Mouse (Mus musculus) limb, embryonic 13.5 days (tissue): Measurements from ENCODE around the gene B230118H07Rik. TPM values are rescaled to one million over a fixed set of nuclear protein-coding genes. Genes with fewer than 3 reads are reported as not detected.
A peak's percentile ranks its signal among the peaks of the same experiment; 100 is the strongest.

Experiments
- ATAC-seq: fragments of 200-750 bp; cut with Nextera tagmentation; 2 replicates; pipeline ENCODE4 v1.8.0; 2017; ENCODE audit warnings: low read depth, moderate number of reproducible peaks, moderate TSS enrichment; ENCODE audit not compliant: low FRiP score
- H3K27ac ChIP-seq: fragments of 300-500 bp; sonication (generic); 2 replicates; pipeline ENCODE4 v1.5.1; 2015; ENCODE audit warnings: inconsistent platforms, mild to moderate bottlenecking, moderate library complexity
- H3K27me3 ChIP-seq: fragments of 300-500 bp; sonication (generic); 2 replicates; pipeline ENCODE4 v1.6.1; 2015; ENCODE audit warnings: mild to moderate bottlenecking, inconsistent platforms
- H3K36me3 ChIP-seq: fragments of 300-500 bp; sonication (generic); 2 replicates; pipeline ENCODE4 v1.6.1; 2015; ENCODE audit warnings: inconsistent platforms, mild to moderate bottlenecking, moderate library complexity
- H3K4me1 ChIP-seq: fragments of 300-500 bp; sonication (generic); 2 replicates; pipeline ENCODE4 v1.6.1; 2015; ENCODE audit warnings: inconsistent platforms
- H3K4me2 ChIP-seq: fragments of 300-500 bp; sonication (generic); replicated peaks from 2 replicates; pipeline ENCODE4 v1.6.1; 2015; ENCODE audit warnings: inconsistent platforms, mild to moderate bottlenecking, moderate library complexity
- H3K4me3 ChIP-seq: fragments of 300-500 bp; sonication (generic); 2 replicates; pipeline ENCODE4 v1.5.1; 2015; ENCODE audit warnings: moderate library complexity, mild to moderate bottlenecking, inconsistent platforms
- H3K9ac ChIP-seq: fragments of 300-500 bp; sonication (generic); 2 replicates; pipeline ENCODE4 v1.6.1; 2015; ENCODE audit warnings: mild to moderate bottlenecking, inconsistent platforms
- H3K9me3 ChIP-seq: fragments of 300-500 bp; sonication (generic); 2 replicates; pipeline ENCODE4 v1.6.1; 2016; ENCODE audit warnings: inconsistent platforms
- WGBS: fragments of 180-500 bp; shearing (Covaris S2); methylation state at CpG from one replicate; pipeline ENCODE4 v1.1.7; 2015; 5-methylcytosine and 5-hydroxymethylcytosine counted together
- polyA plus RNA-seq: library from polyadenylated mRNA; unstranded; fragments of >200 nt; fragmentation: Nextera tagmentation; extraction: Ambion mirVana; gene quantifications from 2 replicates; pipeline ENCODE4 v1.2.1, GENCODE M21; 2015

Gene B230118H07Rik
- polyA plus RNA-seq, 1 experiment from 2014 or later: 63.0 TPM

DNA sequence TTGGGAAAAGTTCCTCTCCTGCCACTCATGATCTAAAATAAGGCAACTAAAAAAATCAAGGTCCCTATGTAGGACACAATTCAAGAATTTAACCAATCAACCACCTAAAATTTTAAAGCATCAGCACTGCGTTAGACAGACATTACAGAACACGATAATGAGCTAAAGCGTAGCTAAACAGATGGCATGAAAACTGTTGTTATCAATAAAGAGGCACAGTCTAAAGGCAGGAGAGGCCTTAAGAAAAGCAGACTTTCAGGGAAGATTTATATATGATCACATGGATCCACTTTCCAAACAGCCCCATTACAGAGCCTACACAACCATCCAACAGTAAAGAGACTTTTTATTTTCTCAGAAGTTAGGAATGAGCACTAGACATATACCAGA, 16.4 kb upstream of the B230118H07Rik start:
- Histone ChIP-seq H3K36me3 (no peaks in the 10 kb centered on the region), H3K4me3 (no peak overlapping the region), H3K4me2 (no peak overlapping the region), H3K4me1 (no peaks in the 10 kb centered on the region), H3K9ac (no peak overlapping the region), H3K27me3 (no peaks in the 10 kb centered on the region), H3K27ac (no peak overlapping the region), H3K9me3 (no peaks in the 10 kb centered on the region)
- 0 out of 2 replicates have a peak, but pooled peaks have one; percentile 15 for ATAC-seq
- WGBS: 79% methylated on average over 3 of the region's 3 CpGs

DNA sequence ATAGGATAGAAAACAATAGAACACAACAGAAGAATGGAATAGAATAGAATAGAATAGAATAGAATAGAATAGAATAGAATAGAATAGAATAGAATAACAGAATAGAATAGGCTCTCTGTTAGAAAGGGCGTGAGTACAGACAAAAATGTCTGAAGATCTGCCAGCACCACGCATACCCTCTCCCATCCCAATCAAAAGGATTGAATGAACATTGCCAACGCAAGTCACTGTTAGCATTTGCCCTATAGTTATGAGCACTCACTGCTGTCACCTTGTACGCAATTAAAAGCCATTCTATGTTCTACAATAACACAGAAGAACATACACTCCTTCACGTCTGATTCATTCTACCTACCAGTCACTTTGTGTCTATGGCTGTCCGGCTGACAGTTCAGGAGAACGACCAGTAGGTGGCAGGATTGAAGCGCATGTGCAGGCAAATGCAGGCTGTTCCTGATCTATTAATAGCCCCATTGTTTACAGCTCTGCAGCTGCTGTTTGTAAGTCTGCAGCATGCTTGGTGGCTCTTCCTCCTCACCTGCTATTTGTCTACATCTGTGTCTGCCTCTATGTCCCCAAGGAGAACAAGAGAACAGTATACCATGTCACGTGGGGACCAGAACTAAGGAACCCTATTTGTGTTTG, 15.8 kb upstream of the B230118H07Rik start:
- ATAC-seq: peak; percentile 75

DNA sequence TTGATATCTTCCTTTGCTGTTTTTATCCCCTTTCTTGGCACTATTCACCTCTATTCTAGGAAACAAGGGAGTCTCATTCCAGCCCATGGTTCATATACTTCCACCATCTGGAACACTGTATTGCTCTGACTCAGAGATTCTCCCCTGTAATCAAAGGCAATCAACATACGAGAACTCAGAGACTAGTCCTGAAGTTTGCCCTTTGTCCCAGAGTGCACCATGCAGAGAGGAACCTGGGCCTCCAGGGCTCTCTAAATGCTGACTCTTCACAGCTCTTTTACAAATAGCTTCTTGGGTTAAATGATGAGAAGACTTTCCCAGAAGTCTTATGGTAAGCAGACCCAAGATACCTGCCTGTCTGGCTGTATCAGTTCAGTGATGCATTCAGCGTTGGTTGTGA, 11.2 kb upstream of the B230118H07Rik start:
- Histone ChIP-seq H3K4me3 (no peak overlapping the region), H3K4me1 (no peaks in the 10 kb centered on the region), H3K9ac (no peak overlapping the region), H3K27ac (no peak overlapping the region), H3K9me3 (no peaks in the 10 kb centered on the region), H3K27me3 (no peaks in the 10 kb centered on the region), H3K36me3 (no peaks in the 10 kb centered on the region), H3K4me2 (no peak overlapping the region)
- WGBS: 76% methylated on average over 2 of the region's 2 CpGs
- ATAC-seq: no peak

More for the DNA sequence above, 15.8 kb upstream of the B230118H07Rik start:
- Histone ChIP-seq H3K27me3 (no peaks in the 10 kb centered on the region), H3K9me3 (no peaks in the 10 kb centered on the region), H3K4me1 (no peaks in the 10 kb centered on the region), H3K4me2 (no peak overlapping the region), H3K36me3 (no peaks in the 10 kb centered on the region), H3K4me3 (no peak overlapping the region), H3K9ac (no peak overlapping the region), H3K27ac (no peak overlapping the region)
- WGBS: 21% methylated on average over 9 of the region's 9 CpGs

DNA sequence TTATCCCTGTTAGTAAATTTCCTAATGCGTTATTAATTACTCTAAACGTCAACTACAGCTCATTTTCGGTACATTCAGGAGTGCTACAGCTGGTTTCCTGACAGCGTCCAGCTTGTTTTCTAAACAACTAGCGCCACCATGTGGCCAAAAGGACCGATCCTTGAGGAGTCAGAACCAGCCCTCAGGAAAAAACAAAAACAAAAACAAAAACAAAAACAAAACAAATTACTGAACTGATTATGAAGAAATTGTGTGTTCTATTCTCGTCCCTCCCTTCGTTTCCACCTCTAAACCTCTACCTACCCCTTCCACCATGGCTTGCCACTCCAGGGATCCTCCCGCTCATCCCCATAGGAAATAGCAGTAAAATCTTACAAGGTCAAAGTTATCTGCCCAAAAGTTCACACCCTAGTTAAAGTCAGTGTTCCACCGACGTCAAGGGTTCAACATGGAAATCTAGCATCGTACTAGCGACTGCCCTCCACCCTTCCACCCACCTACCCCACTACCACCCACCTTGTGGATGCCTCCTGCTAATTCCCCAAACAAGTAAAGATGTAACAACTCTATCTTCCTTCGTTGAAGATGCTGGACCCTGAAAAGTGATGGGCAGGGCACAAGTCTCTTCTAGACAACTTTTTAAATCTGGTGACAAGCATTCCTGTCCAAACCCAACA, 3.7 kb upstream of the B230118H07Rik start:
- ATAC-seq: peak; percentile 66
- 0 out of 2 replicates have a peak, but pooled peaks cover 3% of the 10 kb centered on the region for H3K27me3 ChIP-seq
- H3K4me3 ChIP-seq: peak overlapping the region; percentile 30
- H3K9ac ChIP-seq: no peak overlapping the region; the same call in 1 of the 2 replicates
- WGBS: 15% methylated on average over 14 of the region's 14 CpGs
- H3K36me3 ChIP-seq: no peaks in the 10 kb centered on the region
- no peaks in the 10 kb centered on the region for H3K9me3 ChIP-seq
- H3K4me1 ChIP-seq: peaks cover 25% of the 10 kb centered on the region
- peak overlapping the region; percentile 63 for H3K4me2 ChIP-seq
- H3K27ac ChIP-seq: no peak overlapping the region

DNA sequence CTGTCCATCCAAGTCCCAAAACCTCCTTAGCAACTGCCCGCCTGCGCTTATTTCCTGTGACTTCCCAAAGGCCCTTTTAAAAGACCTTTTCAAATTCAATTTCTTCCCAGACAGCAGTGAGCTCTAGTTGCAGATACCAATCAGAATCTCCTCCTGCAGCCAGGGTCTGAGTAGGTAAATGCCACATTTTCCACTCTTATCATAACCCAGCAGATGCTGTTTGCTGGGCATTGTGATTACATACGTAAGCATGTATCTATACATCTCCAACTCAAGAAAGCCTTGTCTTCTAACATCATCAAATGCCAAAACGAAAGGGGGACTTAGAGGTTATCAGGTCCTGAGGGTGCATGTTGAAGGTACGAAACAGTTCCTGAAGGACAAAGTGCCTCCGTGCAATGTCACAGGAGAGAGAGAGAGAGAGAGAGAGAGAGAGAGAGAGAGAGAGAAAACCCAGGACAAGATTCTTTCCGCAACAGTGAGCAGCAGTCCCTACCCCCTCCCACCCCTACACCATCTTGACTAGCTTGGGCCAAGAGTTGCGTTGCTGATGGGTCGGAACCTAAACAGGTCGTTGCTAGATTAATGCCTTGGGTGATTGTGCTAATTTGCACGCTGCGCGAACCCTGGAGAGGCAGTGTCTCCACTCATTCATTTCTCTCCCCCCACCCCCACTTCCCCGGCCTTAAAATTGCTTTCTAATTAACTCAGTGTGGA, 3.0 kb upstream of the B230118H07Rik start:
- H3K9me3 ChIP-seq: no peaks in the 10 kb centered on the region
- no peaks in the 10 kb centered on the region for H3K36me3 ChIP-seq
- ATAC-seq: peak; percentile 57; the same call in 1 of the 2 replicates
- H3K4me1 ChIP-seq: peaks cover 25% of the 10 kb centered on the region
- WGBS: 38% methylated on average over 14 of the region's 14 CpGs
- no peak overlapping the region; the same call in 1 of the 2 replicates for H3K9ac ChIP-seq
- H3K4me3 ChIP-seq: peak overlapping the region; percentile 30
- no peak overlapping the region for H3K27ac ChIP-seq
- peak overlapping the region; percentile 63 for H3K4me2 ChIP-seq
- 0 out of 2 replicates have a peak, but pooled peaks cover 3% of the 10 kb centered on the region for H3K27me3 ChIP-seq

DNA sequence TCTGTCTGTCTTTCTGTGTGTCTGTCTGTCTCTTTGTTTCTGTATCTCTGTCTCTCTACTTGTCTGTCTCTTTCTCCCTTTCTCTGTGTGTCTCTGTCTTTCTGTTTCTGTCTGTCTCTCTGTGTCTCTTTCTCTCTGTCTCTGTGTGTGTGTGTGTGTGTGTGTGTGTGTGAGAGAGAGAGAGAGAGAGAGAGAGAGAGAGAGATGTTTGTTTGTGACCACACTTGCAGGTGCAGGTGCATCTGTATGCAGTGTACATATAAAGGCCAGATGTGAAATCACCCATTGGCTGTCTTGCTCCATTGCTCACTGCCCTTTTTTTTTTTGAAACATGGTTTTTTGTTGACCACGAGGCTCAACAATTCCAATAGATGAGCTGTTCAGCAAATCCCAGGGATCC, 1.1 kb upstream of the B230118H07Rik start:
- no peaks in the 10 kb centered on the region for H3K36me3 ChIP-seq
- ATAC-seq: no peak
- H3K9ac ChIP-seq: no peak overlapping the region
- H3K27me3 ChIP-seq: 0 out of 2 replicates have a peak, but pooled peaks cover 3% of the 10 kb centered on the region
- H3K4me3 ChIP-seq: no peak overlapping the region
- WGBS: 67% methylated on average over 1 of the region's 1 CpGs
- H3K4me2 ChIP-seq: no peak overlapping the region
- H3K9me3 ChIP-seq: no peaks in the 10 kb centered on the region
- peaks cover 25% of the 10 kb centered on the region for H3K4me1 ChIP-seq
- H3K27ac ChIP-seq: no peak overlapping the region

DNA sequence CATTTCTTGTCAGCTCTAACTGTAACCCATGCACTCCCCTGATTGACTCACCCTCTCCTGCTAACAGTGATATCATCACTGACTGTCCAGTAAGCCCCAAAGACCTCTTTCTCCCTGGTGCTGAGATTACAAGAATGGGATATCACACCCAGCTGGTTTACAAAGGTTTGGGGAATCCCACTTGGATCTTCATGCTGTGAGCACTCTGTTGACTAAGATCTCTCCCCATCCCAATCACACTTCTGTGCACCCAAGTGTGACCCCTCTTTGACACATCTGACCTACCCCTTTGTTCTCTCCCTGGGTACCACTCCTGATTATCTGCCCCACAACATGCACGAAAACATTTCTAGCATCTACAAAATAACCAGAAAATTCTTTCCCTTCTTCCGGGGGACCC, 971 bp downstream of the B230118H07Rik start:
- no peak for ATAC-seq
- Histone ChIP-seq H3K36me3 (no peaks in the 10 kb centered on the region), H3K9ac (no peak overlapping the region), H3K4me3 (no peak overlapping the region), H3K27ac (0 out of 2 replicates have a peak overlapping the region, but pooled peaks have one; percentile 10), H3K9me3 (no peaks in the 10 kb centered on the region), H3K4me1 (peaks cover 25% of the 10 kb centered on the region), H3K4me2 (peak overlapping the region; percentile 34; the same call in 1 of the 2 replicates), H3K27me3 (no peaks in the 10 kb centered on the region)
- WGBS: 64% methylated on average over 2 of the region's 2 CpGs

DNA sequence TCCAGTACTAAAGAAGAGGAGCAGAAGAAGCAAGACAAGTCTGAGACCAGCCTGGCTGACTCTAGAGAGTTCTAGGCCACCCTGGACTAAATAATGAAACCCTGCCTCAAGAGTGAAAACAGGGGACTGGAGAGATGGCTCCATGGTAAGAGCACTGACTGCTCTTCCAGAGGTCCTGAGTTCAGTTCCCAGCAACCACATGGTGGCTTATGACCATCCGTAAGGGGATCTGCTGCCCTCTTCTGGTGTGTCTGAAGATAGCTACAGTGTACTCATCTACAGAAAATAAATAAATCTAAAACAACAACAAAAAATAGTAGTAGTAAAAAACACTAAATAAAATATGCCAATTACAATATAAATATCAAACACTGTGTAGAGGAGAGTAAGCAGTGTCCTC, 3.5 kb downstream of the B230118H07Rik start:
- Histone ChIP-seq H3K27ac (no peak overlapping the region), H3K9ac (no peak overlapping the region), H3K4me2 (no peak overlapping the region), H3K4me1 (peaks cover 15% of the 10 kb centered on the region), H3K4me3 (no peak overlapping the region), H3K27me3 (no peaks in the 10 kb centered on the region), H3K9me3 (no peaks in the 10 kb centered on the region), H3K36me3 (no peaks in the 10 kb centered on the region)
- no peak for ATAC-seq
- WGBS: 88% methylated on average over 1 of the region's 1 CpGs

DNA sequence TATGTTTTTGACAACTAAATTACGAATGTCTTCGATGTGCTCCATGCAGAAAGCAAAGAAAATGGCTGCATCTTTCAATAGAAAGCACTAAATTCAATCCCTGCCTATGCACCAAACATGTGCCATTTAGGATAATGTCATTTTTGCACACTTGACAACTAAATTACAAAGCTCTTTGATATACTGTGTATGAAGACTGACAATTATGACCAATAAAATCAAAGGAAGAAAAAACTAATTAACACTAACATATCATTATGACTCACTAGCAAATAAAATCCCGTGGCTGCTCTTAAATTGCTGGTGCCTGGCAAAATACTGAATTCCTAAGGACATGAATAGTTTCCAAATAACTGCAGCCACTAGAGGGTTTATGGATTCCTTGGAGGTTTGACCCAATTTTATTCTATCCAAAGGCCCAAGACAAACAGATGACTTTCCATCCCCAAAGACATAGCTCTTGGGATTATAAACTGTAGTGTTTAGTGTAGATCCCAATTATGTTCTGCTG, 9.4 kb downstream of the B230118H07Rik start:
- Histone ChIP-seq H3K4me1 (peaks cover 15% of the 10 kb centered on the region), H3K27ac (no peak overlapping the region), H3K36me3 (no peaks in the 10 kb centered on the region), H3K9ac (no peak overlapping the region), H3K9me3 (no peaks in the 10 kb centered on the region), H3K4me3 (no peak overlapping the region), H3K27me3 (no peaks in the 10 kb centered on the region), H3K4me2 (no peak overlapping the region)
- ATAC-seq: no peak
- WGBS: 55% methylated on average over 3 of the region's 3 CpGs

DNA sequence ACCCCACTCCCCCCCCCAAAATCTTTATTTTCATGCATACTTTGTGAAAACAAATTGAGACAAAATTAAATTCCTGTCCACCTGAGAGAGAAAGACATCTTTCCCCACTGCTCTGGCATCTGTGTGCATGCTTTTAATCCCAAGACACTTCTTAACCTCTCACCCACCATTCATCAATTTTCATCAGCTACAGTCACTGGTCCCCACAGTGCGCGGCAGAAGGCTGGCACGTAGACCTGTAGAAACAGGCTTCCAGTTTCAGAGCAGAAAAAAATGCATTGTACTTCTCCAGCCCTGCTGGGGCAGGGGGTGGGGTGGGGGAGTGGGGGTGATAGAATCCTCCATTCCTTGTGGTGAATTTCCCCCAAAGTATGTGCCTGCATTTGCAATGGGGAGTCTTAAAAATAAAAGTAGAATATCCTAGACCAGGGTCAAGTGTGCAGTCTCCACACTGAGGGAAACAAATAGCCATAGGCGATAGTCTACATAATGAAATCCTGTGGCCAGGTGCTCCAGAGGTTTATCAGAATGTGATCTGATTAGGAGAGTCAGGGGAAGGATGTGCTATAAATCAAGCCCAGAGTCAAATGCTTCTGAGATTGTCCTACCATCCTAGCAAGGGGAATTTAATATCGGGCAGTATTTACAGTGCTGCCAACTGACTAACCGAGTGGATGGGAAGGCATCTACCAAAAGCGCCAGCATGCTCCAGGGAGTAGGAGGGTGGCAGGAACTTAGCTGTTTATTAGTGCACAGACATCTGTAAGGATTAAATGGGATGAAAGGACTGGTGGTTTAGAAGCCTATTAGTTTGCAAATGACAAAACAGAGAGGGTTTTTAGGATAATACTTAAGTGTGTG, 10.1 kb downstream of the B230118H07Rik start:
- H3K4me1 ChIP-seq: peaks cover 15% of the 10 kb centered on the region
- no peak overlapping the region for H3K27ac ChIP-seq
- H3K4me2 ChIP-seq: no peak overlapping the region
- WGBS: 32% methylated on average over 7 of the region's 7 CpGs
- H3K9ac ChIP-seq: no peak overlapping the region
- no peak overlapping the region for H3K4me3 ChIP-seq
- H3K27me3 ChIP-seq: no peaks in the 10 kb centered on the region
- no peaks in the 10 kb centered on the region for H3K36me3 ChIP-seq
- ATAC-seq: no peak
- H3K9me3 ChIP-seq: no peaks in the 10 kb centered on the region
